ENCODE assay signal across 21 mouse cellular contexts in genomic region chr11:38463568-38464238, GRCm38 (mm10).
A peak's percentile ranks its signal among the peaks of the same experiment; 100 is the strongest.
DNase-seq lines count a peak whose midpoint lies in the region; ATAC-seq and TF ChIP-seq lines count a peak whose summit lies in the region.
"Had no signal": no experiment of that assay in that cellular context is flagged by ENCODE, and none has a peak within 500 bp of the region (broad histone marks: within the 10 kb centered on the region; RNA-seq: fewer than 3 reads in every experiment).

No protein-coding gene starts in this region.

- no peak for DNase-seq in kidney, adult 2 months
- peak; percentile 7 for DNase-seq in kidney, postnatal 10 days
- DNase-seq in kidney, adult 11 months = no peak
- no peak for DNase-seq in lung, postnatal 14 days
- DNase-seq in adrenal gland, adult 18-20 months (ENCODE audit: low spot score in 2 of 2) = no peak
- DNase-seq: adrenal gland, adult 2 months; adrenal gland, postnatal 25 days; cerebellum, adult 2 months; cerebellum, postnatal 10 days; forebrain, postnatal 0 days; gastrocnemius, postnatal 14 days; heart, adult 2 months; heart, postnatal 14 days had no signal

- TF ChIP-seq CTCF in kidney, adult 2 months (conservative IDR thresholded peaks at IDR 0.05; ENCODE audit: insufficient read depth, insufficient read length, low read depth, low read length) = no peak

- H3K36me3 ChIP-seq in kidney, embryonic 14.5 days (ENCODE audit: control insufficient read depth, insufficient read depth, low read length) = no peaks in the 10 kb centered on the region
- no peaks in the 10 kb centered on the region for H3K36me3 ChIP-seq in kidney, adult 2 months (ENCODE audit: control insufficient read depth, insufficient read depth, low read length)
- H3K36me3 ChIP-seq in lung, embryonic 16.5 days (ENCODE audit: control insufficient read depth, insufficient read depth, low read length) = no peaks in the 10 kb centered on the region
- no peaks in the 10 kb centered on the region for H3K36me3 ChIP-seq in stomach, embryonic 15.5 days
- H3K36me3 ChIP-seq: embryonic facial prominence, embryonic 10.5 days; heart, embryonic 15.5 days had no signal

- H3K9me3 ChIP-seq in kidney, embryonic 14.5 days (ENCODE audit: control insufficient read depth, low read length) = no peaks in the 10 kb centered on the region
- no peaks in the 10 kb centered on the region for H3K9me3 ChIP-seq in lung, embryonic 16.5 days (ENCODE audit: control insufficient read depth, low read length)
- H3K9me3 ChIP-seq in stomach, embryonic 15.5 days = no peaks in the 10 kb centered on the region
- H3K9me3 ChIP-seq: embryonic facial prominence, embryonic 10.5 days; forebrain, embryonic 13.5 days; heart, embryonic 15.5 days had no signal

- no peaks in the 10 kb centered on the region for H3K4me1 ChIP-seq in kidney, embryonic 14.5 days (ENCODE audit: control insufficient read depth, insufficient read depth, low read length)
- no peaks in the 10 kb centered on the region for H3K4me1 ChIP-seq in kidney, adult 2 months (ENCODE audit: control insufficient read depth, insufficient read depth, low read length)
- H3K4me1 ChIP-seq in lung, embryonic 16.5 days (replicated peaks; ENCODE audit: control insufficient read depth, insufficient read depth, low read length) = no peaks in the 10 kb centered on the region; the same call in 1 of the 2 replicates
- H3K4me1 ChIP-seq in stomach, embryonic 15.5 days = no peaks in the 10 kb centered on the region
- H3K4me1 ChIP-seq: embryonic facial prominence, embryonic 10.5 days; forebrain, embryonic 13.5 days; heart, embryonic 15.5 days had no signal

- ATAC-seq in kidney, embryonic 14.5 days (ENCODE audit: low FRiP score, low TSS enrichment) = peak; percentile 35; the same call in 1 of the 2 replicates
- peak; percentile 90 for ATAC-seq in lung, embryonic 16.5 days (ENCODE audit: low read depth)
- ATAC-seq in stomach, embryonic 15.5 days (ENCODE audit: insufficient read depth, low FRiP score, low read depth) = peak; percentile 63; the same call in 1 of the 2 replicates
- ATAC-seq: activated CD4-positive, CD25-positive, alpha-beta regulatory T cell, adult 4 months; forebrain, embryonic 13.5 days; forebrain, postnatal 0 days had no signal

- no peak for TF ChIP-seq POLR2A in kidney, adult 2 months (IDR thresholded peaks at IDR 0.05; ENCODE audit: low read depth, low read length)

- WGBS in kidney, embryonic 14.5 days = 61% methylated on average over 4 of the region's 4 CpGs
- 48% methylated on average over 4 of the region's 4 CpGs for WGBS in kidney, adult 2 months
- 28% methylated on average over 4 of the region's 4 CpGs for WGBS in lung, embryonic 16.5 days
- 12% methylated on average over 4 of the region's 4 CpGs for WGBS in stomach, embryonic 15.5 days

- H3K27me3 ChIP-seq in kidney, embryonic 14.5 days (ENCODE audit: control insufficient read depth, insufficient read depth, low read length) = no peaks in the 10 kb centered on the region
- no peaks in the 10 kb centered on the region for H3K27me3 ChIP-seq in kidney, adult 2 months (replicated peaks; ENCODE audit: control insufficient read depth, insufficient read depth, low read length)
- no peaks in the 10 kb centered on the region for H3K27me3 ChIP-seq in lung, embryonic 16.5 days (ENCODE audit: control insufficient read depth, insufficient read depth, low read depth, low read length)
- no peaks in the 10 kb centered on the region for H3K27me3 ChIP-seq in stomach, embryonic 15.5 days (replicated peaks)
- H3K27me3 ChIP-seq: forebrain, embryonic 13.5 days; heart, embryonic 15.5 days had no signal

- no peak overlapping the region for H3K4me3 ChIP-seq in kidney, embryonic 14.5 days (ENCODE audit: low read length)
- H3K4me3 ChIP-seq in kidney, adult 2 months (ENCODE audit: insufficient read depth, low read depth, low read length) = no peak overlapping the region
- no peak overlapping the region for H3K4me3 ChIP-seq in lung, embryonic 16.5 days (ENCODE audit: low read length)
- no peak overlapping the region for H3K4me3 ChIP-seq in stomach, embryonic 15.5 days (replicated peaks)
- H3K4me3 ChIP-seq: embryonic facial prominence, embryonic 10.5 days; forebrain, embryonic 13.5 days; heart, adult 2 months; heart, embryonic 15.5 days had no signal

- H3K4me2 ChIP-seq in kidney, embryonic 14.5 days (replicated peaks; ENCODE audit: low read depth, low read length) = no peak overlapping the region
- no peak overlapping the region for H3K4me2 ChIP-seq in lung, embryonic 16.5 days (ENCODE audit: low read depth, low read length)
- H3K4me2 ChIP-seq in stomach, embryonic 15.5 days = no peak overlapping the region
- H3K4me2 ChIP-seq: forebrain, embryonic 13.5 days; heart, embryonic 11.5 days; heart, embryonic 15.5 days had no signal

- no peak overlapping the region for H3K27ac ChIP-seq in kidney, embryonic 14.5 days (ENCODE audit: low read depth, low read length)
- H3K27ac ChIP-seq in kidney, adult 2 months (ENCODE audit: insufficient read depth, low read depth, low read length) = no peak overlapping the region
- peak overlapping the region; percentile 28; the same call in 1 of the 2 replicates for H3K27ac ChIP-seq in lung, embryonic 16.5 days (ENCODE audit: low read length)
- H3K27ac ChIP-seq in stomach, embryonic 15.5 days = no peak overlapping the region
- H3K27ac ChIP-seq: embryonic facial prominence, embryonic 10.5 days; forebrain, embryonic 13.5 days; heart, adult 2 months; heart, embryonic 15.5 days had no signal

- H3K9ac ChIP-seq in kidney, embryonic 14.5 days (ENCODE audit: low read depth, low read length) = no peak overlapping the region
- H3K9ac ChIP-seq in lung, embryonic 16.5 days (ENCODE audit: low read length) = no peak overlapping the region
- H3K9ac ChIP-seq in stomach, embryonic 15.5 days = no peak overlapping the region
- H3K9ac ChIP-seq: forebrain, embryonic 13.5 days; forebrain, postnatal 0 days; heart, embryonic 15.5 days had no signal

Comparison
In these comparisons a context has a peak if more than half of its experiments do, and no peak if none do; other contexts are left out.
1. ATAC-seq: peak in every context shown above with its lines; median percentile 90 in lung, embryonic 16.5 days; 63 in stomach, embryonic 15.5 days; 35 in kidney, embryonic 14.5 days.